Comparison of ENCODE assay signal across 26 mouse cellular contexts in the genomic region with DNA sequence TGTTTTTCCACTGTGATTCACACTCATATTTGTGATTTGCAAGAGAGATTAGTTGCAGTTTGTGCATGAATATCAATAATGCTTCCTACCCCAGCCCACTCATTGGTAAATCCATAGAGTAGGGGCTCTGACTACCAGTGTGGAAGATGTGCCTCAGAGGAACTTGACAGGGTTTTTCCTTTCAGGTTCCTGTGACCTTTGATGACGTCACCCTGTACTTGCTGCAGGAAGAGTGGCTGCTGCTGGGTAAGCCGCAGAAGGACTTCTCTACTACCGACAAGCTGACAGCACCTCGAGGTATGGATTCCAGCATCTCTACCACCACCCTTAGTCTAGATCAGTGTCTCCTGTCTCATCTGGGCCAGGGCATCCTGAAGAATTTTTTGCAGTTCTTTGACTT. TPM values are rescaled to one million over a fixed set of nuclear protein-coding genes. Genes with fewer than 3 reads are reported as not detected.
DNase-seq lines count a peak whose midpoint lies in the region; ATAC-seq lines count a peak whose summit lies in the region.
"Had no signal": no experiment of that assay in that cellular context is flagged by ENCODE, and none has a peak within 500 bp of the region (broad histone marks: within the 10 kb centered on the region; RNA-seq: fewer than 3 reads in every experiment).

No protein-coding gene starts in this region.

- H3K4me1 ChIP-seq in hindbrain, embryonic 11.5 days (replicated peaks; ENCODE audit: control insufficient read depth, insufficient read depth, low read length) = no peaks in the 10 kb centered on the region
- H3K4me1 ChIP-seq: heart, embryonic 15.5 days had no signal

- no peaks in the 10 kb centered on the region for H3K36me3 ChIP-seq in hindbrain, embryonic 11.5 days (ENCODE audit: control insufficient read depth, insufficient read depth, low read length)

- peak; percentile 25 for DNase-seq in 416B (ENCODE audit: low read depth)
- DNase-seq in CD4-positive, CD25-positive, alpha-beta regulatory T cell, adult 2 months (ENCODE audit: low read depth, low spot score) = peak; percentile 84
- peak; percentile 26 for DNase-seq in naive thymus-derived CD4-positive, alpha-beta T cell, adult 2 months (ENCODE audit: low read depth)
- DNase-seq in layer of hippocampus, adult 18-20 months (ENCODE audit: low spot score in 2 of 2) = no peak
- no peak for DNase-seq in right cerebral cortex, postnatal 4 days
- DNase-seq in hindbrain, embryonic 11.5 days (ENCODE audit: low spot score) = no peak
- DNase-seq: adrenal gland, postnatal 10 days; adrenal gland, postnatal 36 days; cerebellum, adult 18-20 months; cerebellum, adult 9-10 months; cerebellum, postnatal 14 days; gastrocnemius, postnatal 10 days; gastrocnemius, postnatal 36 days; heart, postnatal 10 days; heart, postnatal 36 days; kidney, adult 18-20 months had no signal

- H3K9me3 ChIP-seq in hindbrain, embryonic 11.5 days (ENCODE audit: control insufficient read depth, low read length) = no peaks in the 10 kb centered on the region
- H3K9me3 ChIP-seq: forebrain, embryonic 10.5 days; forebrain, embryonic 13.5 days; heart, embryonic 15.5 days; hindbrain, embryonic 12.5 days; hindbrain, embryonic 15.5 days had no signal

- ATAC-seq in activated CD4-positive, CD25-positive, alpha-beta regulatory T cell, adult 4 months = peak; percentile 85
- no peak for ATAC-seq in hindbrain, embryonic 11.5 days (ENCODE audit: low FRiP score)
- ATAC-seq: forebrain, embryonic 13.5 days; forebrain, embryonic 16.5 days; intestine, embryonic 16.5 days had no signal

- no peaks in the 10 kb centered on the region for H3K27me3 ChIP-seq in hindbrain, embryonic 11.5 days (ENCODE audit: control insufficient read depth, insufficient read depth, low read length)
- H3K27me3 ChIP-seq: forebrain, embryonic 13.5 days; heart, embryonic 15.5 days; hindbrain, embryonic 12.5 days; hindbrain, embryonic 15.5 days had no signal

- no peak overlapping the region for H3K4me2 ChIP-seq in hindbrain, embryonic 11.5 days (replicated peaks; ENCODE audit: low read depth, low read length)
- H3K4me2 ChIP-seq: forebrain, embryonic 13.5 days; heart, embryonic 11.5 days; heart, embryonic 15.5 days; hindbrain, embryonic 12.5 days; hindbrain, embryonic 15.5 days had no signal

- no peak overlapping the region for H3K27ac ChIP-seq in hindbrain, embryonic 11.5 days (ENCODE audit: low read depth, low read length)
- H3K27ac ChIP-seq: forebrain, embryonic 10.5 days; forebrain, embryonic 13.5 days; heart, embryonic 15.5 days; hindbrain, embryonic 12.5 days; hindbrain, embryonic 15.5 days had no signal

- WGBS in hindbrain, embryonic 11.5 days = 83% methylated on average over 4 of the region's 4 CpGs

- H3K9ac ChIP-seq in hindbrain, embryonic 11.5 days (ENCODE audit: low read depth, low read length) = no peak overlapping the region
- H3K9ac ChIP-seq: forebrain, embryonic 13.5 days; heart, embryonic 15.5 days; hindbrain, embryonic 12.5 days; hindbrain, embryonic 15.5 days had no signal

- no peak overlapping the region for H3K4me3 ChIP-seq in hindbrain, embryonic 11.5 days (ENCODE audit: low read depth, low read length)
- H3K4me3 ChIP-seq: forebrain, embryonic 10.5 days; forebrain, embryonic 13.5 days; heart, embryonic 15.5 days; hindbrain, embryonic 12.5 days; hindbrain, embryonic 15.5 days had no signal

RNA-seq across cellular contexts. Expression of a gene that starts 29.3 kb away (rescaled TPM):
- not detected for polyA plus RNA-seq in activated CD4-positive, CD25-positive, alpha-beta regulatory T cell, adult 4 months (2017; shearing (Covaris generic))
- 100 to 1,000 TPM; 440 to 446 TPM for total RNA-seq in layer of hippocampus, adult 18-20 months (2021)
- 55.1 and 59.0 TPM in 2 replicates for polyA plus RNA-seq in hindbrain, embryonic 11.5 days (2014; fragmentation: Nextera tagmentation; extraction: Ambion mirVana)
- total RNA-seq: granulocyte monocyte progenitor cell, adult 5-6 weeks had no signal

RNA-seq across cellular contexts. Expression of a gene that starts 46.5 kb away (rescaled TPM):
- 10 to 100 TPM; 35.8 to 39.8 TPM for polyA plus RNA-seq in activated CD4-positive, CD25-positive, alpha-beta regulatory T cell, adult 4 months (2017; shearing (Covaris generic))
- 10 to 100 TPM; 32.3 to 37.6 TPM for total RNA-seq in layer of hippocampus, adult 18-20 months (2021)
- polyA plus RNA-seq in hindbrain, embryonic 11.5 days (2014; fragmentation: Nextera tagmentation; extraction: Ambion mirVana) = 13.9 and 17.2 TPM in 2 replicates

Comparison
In these comparisons a context has a peak if more than half of its experiments do, and no peak if none do; other contexts are left out.
1. DNase-seq: peak in 416B (single experiment), CD4-positive, CD25-positive, alpha-beta regulatory T cell, adult 2 months (single experiment) and naive thymus-derived CD4-positive, alpha-beta T cell, adult 2 months (single experiment); none in layer of hippocampus, adult 18-20 months (0 of 2), right cerebral cortex, postnatal 4 days (single experiment) and hindbrain, embryonic 11.5 days (single experiment).
2. RNA of a gene that starts 29.3 kb away (polyA plus RNA-seq): 55.1 to 59.0 TPM in hindbrain, embryonic 11.5 days; not detected in activated CD4-positive, CD25-positive, alpha-beta regulatory T cell, adult 4 months; every median in the first group is over 10 times any median in the second.